Mouse (Mus musculus) 416B (cell line): ENCODE results near the gene Gpr18.
A peak's percentile ranks its signal among the peaks of the same experiment; 100 is the strongest.

Experiments
- DNase-seq: peaks from one replicate; pipeline ENCODE4 v3.0.0; 2011; ENCODE audit warnings: low read depth

The Gpr18 gene

GRCm38 (mm10) chr14:121949436-121949835 is 33.9 kb upstream of the Gpr18 start:
- DNase-seq: no peak

DNA sequence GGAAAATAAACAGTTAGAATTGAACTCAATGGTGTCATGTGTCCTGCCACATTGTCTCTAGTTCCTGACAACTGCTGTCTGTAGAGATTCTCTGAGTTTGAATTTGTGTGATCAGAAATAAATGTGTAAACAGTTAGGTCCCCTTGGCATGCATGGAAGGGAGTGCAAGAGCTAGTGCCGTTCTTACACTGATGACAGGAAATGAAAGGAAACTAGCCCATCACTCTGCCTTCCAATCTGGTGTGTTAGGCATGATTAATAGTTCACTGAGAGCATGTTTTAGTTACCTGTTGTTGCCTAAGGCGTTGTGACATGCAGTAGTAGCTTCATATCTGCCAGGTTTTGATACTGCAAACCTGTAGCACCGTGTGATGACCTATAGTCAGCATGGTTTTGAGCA is 32.4 kb upstream of the Gpr18 start:
- DNase-seq: no peak

GRCm38 (mm10) chr14:121947201-121947760 is 31.7 kb upstream of the Gpr18 start:
- DNase-seq: no peak

DNA sequence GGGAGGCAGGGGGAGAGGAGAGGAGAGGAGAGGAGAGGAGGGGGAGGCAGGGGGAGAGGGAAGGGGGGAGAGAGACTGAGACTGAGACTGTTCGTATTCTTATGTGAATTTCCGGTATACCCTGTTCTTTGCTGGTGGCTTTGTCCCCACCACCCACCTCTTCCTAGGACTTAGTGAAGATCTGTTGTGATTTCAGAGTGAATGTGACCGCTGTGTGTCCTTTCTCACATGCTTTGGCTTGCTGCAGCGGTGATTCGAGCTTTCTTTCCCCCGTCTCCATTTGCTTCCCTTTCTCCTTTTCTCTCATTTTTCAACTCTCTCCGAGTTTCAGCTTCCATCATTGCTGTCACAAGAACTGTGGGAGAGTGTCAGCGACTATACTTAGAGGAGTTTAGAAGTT is 31.1 kb upstream of the Gpr18 start:
- DNase-seq: no peak

GRCm38 (mm10) chr14:121946131-121946530 is 30.6 kb upstream of the Gpr18 start:
- DNase-seq: no peak

DNA sequence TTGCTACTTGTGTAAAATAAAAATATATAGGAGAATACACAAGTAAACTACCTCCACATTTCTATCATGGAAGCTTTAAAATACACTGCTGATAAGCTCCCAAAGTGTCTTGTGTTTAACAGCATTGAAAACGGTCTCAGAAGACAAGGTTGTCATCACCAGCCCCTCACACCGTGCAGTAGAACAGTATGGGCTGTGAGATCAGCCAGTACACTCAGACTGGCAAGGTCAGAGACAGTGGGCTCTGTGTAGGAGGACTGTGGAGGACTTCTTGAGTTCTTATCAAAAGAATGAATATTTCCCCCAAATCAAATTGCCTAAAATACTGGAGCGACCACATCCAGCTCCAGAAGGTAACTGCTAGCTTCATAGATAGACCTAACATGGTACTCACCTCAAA is 24.0 kb upstream of the Gpr18 start:
- no peak for DNase-seq

DNA sequence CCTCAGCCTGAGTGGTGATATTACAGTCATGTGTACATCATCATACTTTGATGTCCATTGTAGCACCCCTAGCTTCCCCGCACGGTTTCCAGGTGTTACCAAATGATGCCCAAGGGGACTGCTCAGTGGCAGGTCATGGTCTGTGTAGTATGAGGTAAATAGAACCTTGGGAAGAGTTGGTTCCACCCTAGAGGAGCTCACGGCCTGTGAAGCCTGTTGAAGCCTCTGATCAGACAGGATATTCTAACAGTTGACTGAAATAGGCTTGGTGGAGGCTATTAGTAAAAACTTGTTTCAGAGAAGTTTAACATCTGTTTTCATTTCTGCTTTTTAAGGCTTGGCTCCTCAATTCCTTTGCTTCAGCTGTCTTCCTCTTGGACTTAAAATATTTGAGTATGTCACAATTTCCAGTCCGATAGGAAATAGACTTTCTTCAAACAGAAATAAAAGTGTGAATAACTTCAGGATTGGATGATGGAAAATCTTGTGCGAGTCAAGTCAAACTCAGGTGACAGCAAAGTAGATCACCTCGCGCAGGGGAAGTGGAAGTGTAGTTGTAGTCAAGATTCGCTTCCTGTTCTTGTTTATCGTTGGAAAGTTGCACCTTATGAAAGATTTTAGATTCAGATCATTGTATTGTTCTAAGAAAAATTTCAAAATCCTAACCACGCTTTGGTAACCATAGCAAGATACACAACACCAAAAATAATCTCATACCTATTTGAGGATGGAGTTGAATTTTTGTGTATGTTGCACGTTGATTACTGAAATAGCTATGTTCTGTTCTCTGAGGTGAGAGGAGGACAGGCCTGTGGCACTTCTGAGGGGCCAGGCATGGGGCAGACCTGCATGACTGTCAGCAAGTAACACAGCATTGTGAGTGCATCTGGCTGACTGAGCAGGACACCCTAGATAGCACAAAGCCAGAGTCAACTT is 22.9 kb upstream of the Gpr18 start:
- no peak for DNase-seq

DNA sequence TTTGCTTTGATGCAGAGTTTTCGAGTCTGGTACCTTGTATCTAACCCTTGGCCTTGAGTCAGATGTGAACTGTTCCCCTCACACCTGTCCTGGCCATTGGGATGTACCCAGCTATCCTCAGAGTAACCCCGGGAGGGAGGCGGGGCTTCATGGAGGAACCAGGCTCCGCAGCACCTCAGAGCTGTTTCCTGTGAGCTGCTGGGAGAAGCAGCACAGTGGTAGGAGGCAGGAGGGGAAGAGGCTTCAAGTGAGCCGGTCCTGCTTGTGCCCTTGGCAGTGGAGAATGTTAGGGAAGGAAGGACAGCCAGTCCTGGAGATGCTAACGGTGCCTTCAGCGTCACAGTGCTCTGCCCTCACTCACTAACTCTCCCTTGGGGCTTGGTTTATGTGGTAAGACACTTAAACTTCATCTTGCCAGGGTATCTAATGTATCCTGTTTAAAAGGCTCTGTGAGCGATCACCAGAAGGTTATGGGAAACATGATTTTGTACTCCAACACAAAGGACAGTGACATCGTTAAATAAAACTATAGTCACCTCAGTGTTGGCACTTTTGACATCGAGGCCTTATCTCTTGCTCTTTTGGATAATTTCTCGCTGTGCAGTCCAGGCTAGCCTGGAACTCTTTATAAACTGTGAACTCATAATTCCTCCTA is 22.1 kb upstream of the Gpr18 start:
- DNase-seq: no peak

DNA sequence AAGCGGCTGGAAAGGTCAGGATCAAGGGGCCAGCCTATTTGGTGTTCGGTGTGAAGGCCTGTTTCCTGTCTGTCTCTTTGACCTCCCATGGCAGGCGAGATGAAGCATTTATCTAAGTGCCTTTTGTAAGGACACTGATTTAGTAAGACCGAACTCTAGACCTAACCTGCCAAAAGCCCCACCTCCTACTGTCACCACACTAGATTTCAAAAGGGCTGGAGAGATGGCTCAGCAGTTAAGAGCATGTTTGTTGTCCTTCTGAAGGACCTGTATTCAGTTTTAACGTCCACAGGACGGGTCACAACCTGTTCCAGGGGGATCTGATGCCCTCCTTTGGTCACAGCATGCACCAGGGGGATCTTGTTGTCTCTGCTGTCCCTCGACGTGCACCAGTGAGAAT is 21.3 kb upstream of the Gpr18 start:
- no peak for DNase-seq

GRCm38 (mm10) chr14:121936356-121936755 is 20.8 kb upstream of the Gpr18 start:
- no peak for DNase-seq

- DNase-seq: peak; percentile 70
Measured at GRCm38 (mm10) chr14:121934597-121934946, 19.0 kb upstream of the Gpr18 start.

DNA sequence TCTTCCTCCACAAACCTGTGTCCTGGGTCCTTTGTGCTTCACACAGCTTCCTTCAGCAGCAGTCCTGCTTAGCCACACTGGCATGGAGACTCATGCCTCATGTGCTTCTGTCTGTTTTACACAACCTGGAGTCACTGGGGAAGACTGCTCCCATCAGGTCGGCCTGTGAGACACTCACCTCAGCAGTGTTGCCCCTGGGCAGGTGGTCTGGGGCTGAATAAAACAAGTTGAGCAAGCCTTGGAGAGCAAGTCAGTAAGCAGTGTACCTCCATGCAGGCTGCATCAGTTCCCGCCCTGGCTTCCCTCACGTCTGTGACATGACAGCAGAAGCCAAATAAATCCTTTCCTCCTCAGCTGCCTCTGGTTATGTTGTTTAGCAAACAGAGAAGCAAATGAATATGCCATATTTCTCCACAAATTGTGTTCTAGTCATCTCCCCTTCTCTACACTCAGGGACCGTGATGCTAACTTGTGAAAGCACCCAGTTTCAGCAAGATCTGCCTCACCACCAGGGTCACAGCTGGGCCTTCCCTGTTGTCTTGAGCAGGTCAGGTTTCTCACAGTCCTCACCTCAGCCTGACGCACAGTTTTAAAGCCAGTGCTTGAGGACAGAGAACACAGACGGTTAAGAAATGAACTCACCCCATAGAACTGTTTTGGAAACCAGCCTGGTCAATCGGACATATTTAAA is 18.5 kb upstream of the Gpr18 start:
- DNase-seq: peak; percentile 26

DNA sequence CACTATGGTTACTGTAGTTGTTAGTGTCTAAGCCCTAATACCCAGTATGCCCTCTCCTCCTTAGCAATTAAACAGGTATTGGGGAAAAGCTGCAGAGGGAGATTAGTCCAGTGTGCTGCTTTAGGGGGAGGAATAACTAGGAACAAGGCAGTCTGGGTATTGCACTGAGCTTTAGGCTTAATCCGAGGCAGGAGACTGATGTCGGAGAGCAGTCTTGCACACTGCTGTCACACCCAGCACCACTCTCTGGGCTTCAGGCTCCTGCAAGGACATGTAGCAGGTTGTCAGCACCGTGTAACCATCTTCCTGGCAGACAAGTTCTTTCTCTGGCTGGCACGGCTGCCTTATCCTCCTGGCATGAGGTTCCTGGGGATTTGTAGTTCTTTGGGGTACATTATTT is 16.6 kb upstream of the Gpr18 start:
- no peak for DNase-seq

DNA sequence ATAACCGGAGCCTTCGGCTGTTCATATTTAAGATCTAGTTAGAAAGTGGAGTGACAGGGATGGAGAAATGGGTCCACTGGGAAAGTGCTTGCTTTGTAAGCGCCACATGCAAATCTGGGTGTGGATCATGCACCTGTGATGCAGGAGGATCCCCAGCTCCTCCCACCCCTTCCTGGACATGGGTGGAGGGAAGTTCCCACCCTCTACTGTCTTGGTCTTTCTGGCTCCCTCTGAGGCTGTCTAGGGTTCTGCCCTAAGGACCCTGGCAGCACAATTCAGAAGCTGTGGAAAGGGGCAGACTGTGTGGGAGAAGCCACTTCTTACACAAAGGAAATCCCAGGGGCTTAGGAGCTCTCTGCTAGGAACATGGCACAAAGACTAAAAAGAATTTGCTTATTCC is 16.0 kb upstream of the Gpr18 start:
- no peak for DNase-seq

- DNase-seq: peak; percentile 45
Measured at GRCm38 (mm10) chr14:121930731-121931383, 15.3 kb upstream of the Gpr18 start.

GRCm38 (mm10) chr14:121929243-121929951 is 13.8 kb upstream of the Gpr18 start:
- peak; percentile 72 for DNase-seq

- peak; percentile 88 for DNase-seq
Measured at GRCm38 (mm10) chr14:121928375-121929137, 13.0 kb upstream of the Gpr18 start.

DNA sequence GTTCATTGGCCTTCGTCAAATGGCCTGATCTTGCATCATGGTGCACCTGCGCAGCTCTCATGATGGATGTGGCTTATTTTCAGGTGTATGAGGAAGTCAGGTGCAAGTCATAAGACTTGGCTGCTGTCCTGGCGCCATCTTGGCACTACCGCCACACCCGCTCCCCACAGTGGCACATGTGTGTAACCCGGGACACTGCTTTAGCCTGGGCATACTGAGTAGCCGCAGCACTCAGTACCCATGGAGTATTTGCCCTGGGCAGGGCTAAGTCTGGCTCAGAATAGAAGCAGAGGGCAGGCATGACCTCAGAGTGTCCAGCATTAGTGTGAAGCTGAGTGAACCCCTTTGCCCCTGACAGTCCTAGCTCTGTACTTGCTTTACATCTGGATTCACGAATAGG is 11.9 kb upstream of the Gpr18 start:
- no peak for DNase-seq

DNA sequence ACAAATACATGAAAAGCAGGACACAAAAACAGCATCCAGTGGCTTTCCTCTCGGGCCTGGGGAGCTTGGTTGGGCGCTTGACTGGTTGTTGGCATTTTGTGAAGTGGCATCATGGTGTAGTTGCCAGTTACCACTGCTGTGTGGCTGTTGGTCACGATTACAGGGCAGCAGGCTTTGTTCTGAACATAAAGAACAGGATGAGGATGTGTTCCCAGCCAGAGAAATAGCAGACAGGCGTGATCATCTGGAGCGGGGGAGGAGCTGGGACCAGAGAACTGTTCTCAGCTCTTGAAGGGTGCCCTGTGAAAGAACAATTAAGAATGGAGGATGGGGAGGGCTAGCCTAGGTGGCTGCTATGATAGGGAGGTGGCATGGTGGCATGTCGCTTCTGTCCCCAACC is 11.3 kb upstream of the Gpr18 start:
- DNase-seq: no peak

- no peak for DNase-seq
Measured at GRCm38 (mm10) chr14:121924876-121925275, 9.3 kb upstream of the Gpr18 start.

DNA sequence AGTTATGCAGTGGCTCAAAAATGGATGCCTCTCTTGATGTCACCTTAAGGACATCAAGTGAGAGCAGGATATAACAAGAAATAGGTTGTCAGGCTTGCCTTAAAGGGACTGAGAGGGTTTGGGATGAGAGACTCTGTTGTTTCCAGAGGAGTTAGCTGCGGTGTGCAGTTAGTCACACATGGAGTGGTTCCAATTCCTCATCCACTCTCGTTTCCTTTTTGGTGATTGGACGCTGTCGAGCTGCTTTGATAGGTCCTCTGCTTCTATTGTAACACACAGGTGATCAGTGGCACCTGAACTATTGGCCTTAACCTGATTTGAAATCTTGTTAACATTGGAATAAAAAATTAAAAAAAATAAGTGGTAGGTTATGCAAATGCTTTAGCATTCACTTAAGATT is 7.2 kb upstream of the Gpr18 start:
- DNase-seq: no peak
